Mouse (Mus musculus): ENCODE data around the gene Tmppe.

Tmppe gene

DNA sequence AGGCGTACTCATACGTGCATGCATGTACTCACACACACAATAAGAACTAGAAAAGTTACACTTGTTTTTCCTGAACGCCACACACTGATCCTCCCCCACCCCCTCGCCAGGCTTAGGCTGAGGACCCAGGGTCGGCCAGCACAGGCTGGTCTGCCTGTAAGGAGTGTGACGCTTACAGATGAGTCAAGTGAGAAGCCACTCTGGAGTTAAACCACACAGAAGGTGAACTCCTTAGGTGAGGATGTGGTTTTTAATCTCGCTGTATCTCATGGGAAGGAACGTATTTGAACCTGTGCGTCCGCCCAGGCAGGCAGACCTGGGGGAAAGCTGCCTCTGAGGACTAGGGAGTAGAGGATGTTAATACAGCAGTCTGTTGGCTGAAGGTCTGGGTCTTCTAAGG lies 39.6 kb downstream of the Tmppe start:
- no peak for DNase-seq (ENCODE audit: extremely low read depth, insufficient read length, low spot score)

DNA sequence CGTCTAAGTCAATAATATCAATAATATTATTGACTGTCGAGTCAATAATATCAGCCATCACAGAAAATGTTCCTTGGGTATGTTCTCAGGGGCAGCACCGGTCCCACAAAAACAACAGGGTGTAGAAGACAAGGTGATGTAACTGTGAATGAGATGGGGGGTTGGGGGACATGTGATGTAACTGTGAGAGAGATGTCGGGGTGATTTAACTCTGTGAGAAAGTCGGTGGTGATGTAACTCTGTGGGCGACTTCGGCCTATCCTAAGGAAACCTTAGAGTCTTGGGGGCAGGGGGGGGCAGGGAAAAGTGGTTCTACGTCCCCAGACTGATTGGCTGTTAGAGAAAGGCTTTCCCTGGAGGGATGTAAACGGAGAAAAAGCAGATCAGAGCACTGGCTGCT lies 41.3 kb downstream of the Tmppe start:
- no peak for DNase-seq (ENCODE audit: extremely low read depth, insufficient read length, low spot score)

GRCm38 (mm10) chr9:114442893-114443292 lies 42.0 kb downstream of the Tmppe start:
- DNase-seq (ENCODE audit: extremely low read depth, insufficient read length, low spot score): no peak

DNA sequence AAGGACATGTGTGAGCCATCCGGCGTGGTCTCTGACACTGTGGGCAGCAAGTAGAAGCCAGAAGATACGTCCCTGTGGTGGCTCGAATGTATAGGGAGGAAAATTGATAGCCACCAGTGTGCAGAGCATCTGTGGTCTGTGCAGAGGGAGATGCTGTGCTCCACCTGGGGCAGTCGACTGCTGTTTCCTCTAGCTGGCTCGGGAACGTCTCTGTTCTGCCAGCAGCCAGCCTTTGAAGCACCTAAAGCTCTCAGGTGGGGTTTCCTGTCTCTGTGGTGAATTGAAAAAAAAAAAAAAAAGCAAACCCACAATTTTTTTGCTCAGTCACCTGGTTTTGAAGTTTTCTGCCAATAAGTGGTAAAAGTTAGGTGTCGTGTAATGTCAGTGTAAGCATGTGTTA lies 42.4 kb downstream of the Tmppe start:
- DNase-seq (ENCODE audit: extremely low read depth, insufficient read length, low spot score): no peak

DNA sequence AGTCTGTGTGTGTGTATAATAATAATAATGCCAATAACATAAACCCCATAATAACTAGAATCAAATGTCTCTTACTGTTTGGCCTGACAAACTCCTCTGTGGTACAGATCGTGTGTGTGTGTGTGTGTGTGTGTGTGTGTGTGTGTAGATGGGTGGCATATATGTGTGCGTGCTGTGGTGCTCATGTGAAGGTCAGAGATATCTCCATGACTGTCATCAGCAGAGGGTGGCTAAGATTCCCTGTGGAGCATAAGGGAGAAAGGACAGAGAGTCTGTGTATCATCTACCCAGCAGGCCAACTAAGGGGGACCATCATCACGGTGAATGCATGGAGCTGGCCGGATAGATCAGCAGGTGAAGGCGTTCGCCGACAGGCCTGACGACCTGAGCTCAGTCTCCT lies 46.0 kb downstream of the Tmppe start:
- DNase-seq (ENCODE audit: extremely low read depth, insufficient read length, low spot score): no peak

DNA sequence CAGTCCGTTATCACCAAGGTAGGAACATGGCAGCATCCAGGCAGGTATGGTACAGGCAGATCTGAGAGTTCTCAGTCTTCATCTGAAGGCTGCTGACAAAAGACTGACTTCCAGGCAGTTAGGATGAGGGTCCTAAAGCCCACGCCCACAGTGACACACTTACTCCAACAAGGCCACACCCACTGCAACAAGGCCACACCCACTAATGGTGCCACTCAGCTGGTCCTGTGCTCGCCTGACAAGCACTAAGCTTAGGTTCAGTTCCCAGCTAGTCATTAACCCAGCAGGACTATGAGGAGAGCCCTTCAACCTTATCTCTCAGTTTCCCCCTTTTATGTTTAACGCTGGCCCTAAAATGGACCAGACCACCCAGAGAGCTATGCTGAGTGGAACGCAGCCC lies 47.8 kb downstream of the Tmppe start:
- DNase-seq (ENCODE audit: extremely low read depth, insufficient read length, low spot score): no peak

- DNase-seq (ENCODE audit: extremely low read depth, insufficient read length, low spot score): no peak
These were observed 48.3 kb downstream of the Tmppe start for GRCm38 (mm10) chr9:114449120-114449754.

- no peak for DNase-seq (ENCODE audit: extremely low read depth, insufficient read length, low spot score)
These were observed 50.7 kb downstream of the Tmppe start for GRCm38 (mm10) chr9:114451615-114452014.

DNA sequence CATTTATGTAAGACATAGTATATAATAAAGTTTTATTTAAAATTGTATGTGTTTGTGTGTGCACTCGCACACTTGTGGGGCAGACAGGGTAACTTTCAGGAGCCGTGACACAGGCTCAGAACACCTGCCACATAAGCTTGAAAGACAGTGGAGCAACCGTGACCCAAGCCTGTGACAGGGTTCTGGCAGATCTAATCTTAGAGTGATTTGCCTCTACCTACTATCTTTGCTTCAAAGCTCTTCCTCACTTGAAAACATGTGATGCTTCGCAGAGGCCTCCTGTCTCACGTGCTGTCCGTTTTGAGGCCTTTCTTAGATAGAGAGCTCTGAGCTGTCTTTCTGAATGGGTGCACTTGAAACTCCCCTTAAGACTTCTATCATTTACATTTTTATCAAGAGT lies 51.5 kb downstream of the Tmppe start:
- DNase-seq (ENCODE audit: extremely low read depth, insufficient read length, low spot score): no peak

DNA sequence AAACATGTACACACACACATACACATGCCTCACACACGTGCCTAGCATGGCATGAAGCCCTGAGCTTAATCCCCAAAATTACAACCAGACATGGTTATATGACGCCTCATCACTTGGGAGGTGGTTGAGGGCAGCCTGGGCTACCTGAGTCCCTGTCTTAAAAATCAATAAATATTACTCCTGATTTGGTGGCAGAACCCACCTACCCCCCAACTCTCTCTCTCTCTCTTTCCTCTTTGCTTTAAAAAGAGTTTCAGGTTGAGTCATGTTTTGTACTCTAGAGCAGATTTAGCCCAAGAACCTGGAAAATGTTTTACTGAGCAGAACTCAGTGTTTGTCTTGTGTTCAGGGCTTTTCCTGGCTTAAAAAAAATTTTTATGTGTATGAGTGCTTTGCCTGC lies 54.5 kb downstream of the Tmppe start:
- DNase-seq (ENCODE audit: extremely low read depth, insufficient read length, low spot score): no peak

Data from 3134 (cell line).